Mouse (Mus musculus): ENCODE data around the gene Gal3st2.
"Not testable (repeated sequence)": the region's sequence is repeated elsewhere in the genome, so short reads cannot be mapped to it uniquely, and the experiment has no call there.

The Gal3st2 gene

DNA sequence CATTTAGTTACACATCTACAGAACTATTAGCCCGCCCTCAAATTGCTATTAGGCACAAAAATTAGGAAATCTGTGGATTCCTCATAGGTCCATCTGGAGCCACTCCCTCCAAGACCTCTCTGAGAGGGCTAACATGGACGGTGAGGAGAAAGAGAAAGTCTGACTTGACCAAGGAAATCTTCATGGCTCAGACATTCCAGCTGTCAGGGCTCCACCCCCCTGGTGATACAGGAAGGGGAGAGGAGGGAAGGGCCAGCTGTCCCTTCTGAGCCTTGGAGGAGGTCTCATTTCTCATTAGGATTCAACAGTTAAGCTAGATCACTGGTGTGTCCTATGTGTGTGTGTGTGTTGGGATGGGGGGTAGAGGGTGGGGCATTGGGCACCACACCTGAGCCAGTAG is at the start of gene Gal3st2:
Gene Gal3st2, plus strand, starts transcription at position 259 of the 400 bp plus-strand sequence.
- not testable (repeated sequence) for DNase-seq (ENCODE audit: low read depth)

DNA sequence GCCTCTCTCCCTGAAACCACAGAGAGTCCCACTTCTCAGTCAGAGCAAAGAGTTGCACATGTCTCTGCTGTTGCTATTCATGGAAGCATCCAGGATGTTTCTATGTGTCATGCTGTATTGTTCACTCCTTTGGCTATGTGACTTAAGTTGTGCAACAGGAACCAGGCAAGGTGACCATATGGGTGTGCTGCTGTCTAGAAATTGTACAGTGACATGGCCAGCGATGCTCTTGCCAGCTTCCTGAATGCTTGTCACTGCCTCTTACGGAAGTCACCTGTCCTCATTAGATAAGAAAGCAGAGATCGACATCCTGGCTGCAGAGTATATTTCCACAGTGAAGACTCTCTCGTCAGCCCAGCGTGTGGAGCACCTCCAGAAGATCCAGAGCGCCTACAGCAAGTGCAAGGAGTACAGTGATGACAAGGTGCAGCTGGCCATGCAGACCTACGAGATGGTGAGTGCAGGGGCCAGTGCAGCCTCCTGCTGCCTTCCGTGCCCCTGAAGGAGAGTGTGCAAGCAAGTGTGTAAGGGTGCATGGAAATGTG is 49.5 kb upstream of the Gal3st2 start:
- no peak for DNase-seq (ENCODE audit: low read depth)

DNA sequence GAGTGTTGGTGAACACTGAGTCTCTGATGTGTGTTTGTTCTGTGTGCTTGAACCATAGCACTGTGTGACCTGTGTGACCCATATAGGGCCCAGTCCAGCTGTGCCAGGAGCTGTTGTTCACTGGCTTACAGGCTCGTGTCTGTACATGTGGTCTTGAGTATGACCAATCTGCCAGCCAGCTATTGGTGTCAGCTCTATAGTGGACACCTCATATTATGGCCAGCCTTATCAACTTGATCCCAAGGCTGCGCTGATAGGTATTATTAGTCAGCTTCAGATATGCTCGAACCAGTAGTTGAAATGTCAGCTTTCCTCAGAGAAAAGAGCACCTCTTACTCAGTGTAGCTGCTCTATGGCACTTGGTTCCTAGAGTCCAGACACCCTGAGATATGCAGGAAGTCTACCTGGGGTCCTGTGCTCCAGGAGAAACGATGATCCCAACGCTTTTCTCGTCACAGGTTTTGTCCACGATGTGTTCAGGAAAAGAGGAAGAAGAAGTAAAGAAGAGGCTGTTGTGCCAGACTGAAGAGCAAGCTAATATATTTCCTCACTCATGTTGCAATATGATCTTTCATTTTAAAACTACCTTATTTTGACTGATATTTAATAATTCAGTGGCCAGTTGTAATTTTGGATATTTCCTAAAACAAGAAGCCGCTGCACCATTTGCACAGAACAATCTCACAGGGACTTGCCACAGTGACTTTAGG is 43.1 kb upstream of the Gal3st2 start:
- DNase-seq (ENCODE audit: low read depth): no peak

DNA sequence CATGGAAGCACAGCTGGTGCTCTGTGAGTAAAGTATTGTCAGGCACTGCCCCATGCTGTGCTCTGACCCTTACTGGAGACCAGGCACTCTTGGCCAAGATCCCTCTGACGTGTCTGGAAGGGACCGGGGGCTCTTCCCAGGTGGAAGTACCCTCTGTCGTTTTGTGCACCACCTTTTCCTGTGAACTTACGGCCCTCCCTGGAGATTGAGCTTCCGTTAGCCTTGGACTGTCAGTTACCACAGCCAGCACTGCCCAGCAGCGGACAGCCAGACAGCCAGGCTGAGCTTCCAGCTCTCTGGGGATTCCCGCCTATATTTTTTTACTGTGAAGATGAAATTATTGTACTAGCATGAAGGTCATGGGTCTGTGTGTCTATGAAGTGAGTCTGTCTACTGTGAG is 42.4 kb upstream of the Gal3st2 start:
- no peak for DNase-seq (ENCODE audit: low read depth)

DNA sequence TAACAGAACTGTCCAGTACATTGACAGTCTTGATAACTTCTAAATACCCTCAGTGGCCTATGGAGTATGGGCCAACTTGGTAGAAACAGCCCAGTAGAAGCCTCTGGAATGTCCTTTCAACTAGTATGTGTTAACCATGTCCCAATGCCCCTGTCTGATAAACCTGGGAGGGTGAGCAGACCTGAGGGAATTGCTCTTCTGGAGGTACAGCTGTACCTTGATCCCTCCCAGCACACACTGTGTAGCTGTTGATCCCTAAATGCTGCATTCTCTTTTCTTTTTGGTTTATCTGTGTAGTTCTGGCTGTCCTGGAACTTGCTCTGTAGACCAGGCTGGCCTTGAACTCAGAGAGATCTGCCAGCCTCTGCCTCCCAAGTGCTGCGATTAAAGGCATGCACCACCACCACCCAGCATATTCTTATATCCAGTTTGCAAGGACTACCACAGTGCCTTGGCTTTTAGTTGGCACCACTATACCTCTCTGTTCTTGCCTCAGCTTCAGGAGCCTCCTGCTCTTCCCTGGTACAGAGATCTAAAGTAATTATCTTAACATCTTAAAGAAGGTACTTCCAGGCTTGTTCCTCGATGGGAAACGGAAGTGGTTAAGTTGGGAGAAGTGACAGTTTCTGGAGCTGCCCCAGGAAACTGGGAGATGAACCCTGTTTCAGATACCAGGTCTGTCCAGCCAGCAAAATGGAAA is 37.2 kb upstream of the Gal3st2 start:
- DNase-seq (ENCODE audit: low read depth): no peak

DNA sequence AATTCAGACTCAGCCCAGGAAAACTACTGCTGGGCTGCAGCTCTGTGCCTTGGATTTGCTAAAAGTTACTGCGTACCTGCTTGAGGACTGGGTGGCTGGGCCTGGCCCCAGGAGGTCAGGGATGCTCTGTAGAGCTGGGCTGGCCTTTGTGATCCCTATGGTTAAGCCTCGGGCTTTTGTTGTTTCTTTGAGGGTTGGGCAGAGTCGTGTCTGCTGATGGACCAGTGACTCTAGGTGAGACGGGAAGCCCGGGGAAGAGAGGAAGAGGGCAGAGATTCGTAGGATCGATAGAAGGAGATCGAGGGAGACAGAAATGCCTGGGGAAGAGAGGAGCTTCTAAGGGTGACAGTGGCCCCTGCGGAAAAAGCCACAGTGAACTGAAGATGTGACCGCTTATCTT is 36.5 kb upstream of the Gal3st2 start, which contains the start of gene D2hgdh:
Gene D2hgdh, plus strand, starts transcription at position 301 of the 400 bp plus-strand sequence.
- DNase-seq (ENCODE audit: low read depth): no peak

DNA sequence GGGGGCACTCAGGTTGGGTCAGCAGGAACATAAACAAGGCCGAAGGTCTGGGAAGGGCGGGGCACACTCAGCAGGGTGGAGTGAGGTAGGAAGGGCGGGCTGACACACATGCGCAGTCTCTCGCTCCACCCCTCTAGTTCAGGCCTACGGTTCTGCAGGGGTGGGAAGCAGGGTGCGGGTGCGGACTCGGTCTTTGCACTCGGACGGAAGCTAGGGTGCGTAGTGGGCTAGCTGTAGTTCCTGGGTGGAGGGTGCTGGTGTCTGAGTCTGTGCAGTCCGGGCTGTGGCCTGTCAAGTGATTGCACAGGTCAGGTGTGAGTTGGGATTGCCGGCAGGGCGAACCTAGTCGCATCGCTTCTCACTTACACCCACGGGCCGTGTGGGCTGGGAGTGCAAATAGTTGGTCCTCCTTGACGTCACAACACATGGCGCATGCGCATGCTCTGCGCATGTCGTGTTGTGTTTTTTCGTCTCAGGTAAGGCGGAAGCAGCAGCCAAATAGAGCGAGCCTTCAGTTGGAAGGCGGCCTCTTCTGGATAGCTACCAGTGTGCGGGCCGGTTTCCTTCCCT is 35.9 kb upstream of the Gal3st2 start:
- DNase-seq (ENCODE audit: low read depth): peak; percentile 94

DNA sequence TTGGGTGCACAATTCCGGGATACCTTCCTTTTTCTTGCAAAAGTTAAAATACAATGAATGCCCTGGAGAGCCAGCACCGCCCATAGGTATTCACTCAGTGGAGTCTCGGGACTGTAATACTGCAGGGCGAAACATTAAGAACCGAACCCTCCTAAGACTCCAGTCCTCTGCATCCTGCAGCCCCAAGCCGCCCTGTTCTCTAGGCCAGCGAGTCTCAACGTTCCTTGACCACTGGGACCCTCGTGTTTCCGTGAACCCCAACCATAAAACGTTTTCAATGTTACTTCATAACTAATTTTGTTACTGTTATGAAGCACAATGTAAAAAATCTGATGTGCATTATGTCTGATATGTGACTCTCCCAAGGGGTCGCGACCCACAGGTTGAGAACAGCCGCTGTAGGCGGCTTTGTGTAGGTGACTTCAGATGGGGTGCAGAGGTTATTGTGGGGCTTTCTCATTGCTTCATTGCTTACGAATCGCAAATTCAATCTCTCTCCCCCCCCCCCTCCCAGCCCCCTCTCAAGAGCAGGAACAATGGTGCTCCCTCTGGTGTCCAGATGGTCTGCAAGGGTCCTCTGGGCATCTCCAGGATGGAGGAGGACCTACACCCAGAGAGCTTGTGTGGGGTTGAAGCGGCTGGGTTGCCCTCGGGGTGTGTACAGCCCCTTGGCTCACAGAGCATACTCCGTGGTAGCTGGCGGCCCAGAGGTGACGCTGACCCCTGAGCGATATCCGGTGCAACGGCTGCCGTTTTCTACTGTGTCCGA is 35.2 kb upstream of the Gal3st2 start:
- DNase-seq (ENCODE audit: low read depth): no peak

DNA sequence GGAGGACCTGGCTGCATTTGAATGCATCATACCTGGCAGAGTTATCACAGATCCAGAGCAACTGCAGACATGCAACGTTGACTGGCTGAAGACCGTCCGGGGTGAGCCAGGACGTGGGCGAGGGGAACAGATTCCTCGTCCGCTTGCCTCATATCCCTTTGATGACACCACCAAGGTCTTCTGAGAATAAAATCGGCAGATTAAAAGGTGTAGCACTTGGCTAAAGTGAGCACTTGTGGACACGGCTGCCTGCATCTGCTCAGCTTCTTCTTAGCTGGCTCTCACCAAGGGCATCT is 34.6 kb upstream of the Gal3st2 start:
- no peak for DNase-seq (ENCODE audit: low read depth)

DNA sequence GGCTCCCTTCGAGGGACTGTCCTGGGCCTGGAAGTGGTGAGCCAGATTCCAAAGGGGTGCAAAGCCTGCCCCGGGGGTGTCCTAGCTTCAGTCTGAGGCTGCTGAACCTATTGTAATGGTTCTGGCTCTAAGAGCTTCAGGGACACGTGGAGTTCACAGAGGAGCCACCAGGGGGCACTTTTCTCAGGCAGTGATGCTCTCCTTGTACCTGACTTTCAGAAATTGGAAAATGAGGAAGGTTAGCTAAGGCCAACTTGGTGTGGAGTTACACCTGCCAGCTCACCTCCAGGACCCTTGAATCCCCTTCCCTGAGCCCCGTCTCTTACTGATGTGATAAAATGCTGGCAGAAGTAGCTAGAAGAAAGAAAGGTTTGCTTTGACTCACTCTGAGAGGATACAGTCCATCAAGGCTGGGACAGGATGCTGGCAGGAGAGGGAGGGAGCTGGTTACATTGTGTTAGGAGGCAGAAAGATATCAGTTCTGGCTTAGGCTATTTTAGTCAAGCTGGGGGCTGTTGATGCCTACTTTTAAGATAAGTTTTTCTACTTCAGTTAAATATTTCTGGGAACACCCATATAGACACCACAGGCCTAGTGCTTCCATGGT is 28.2 kb upstream of the Gal3st2 start:
- DNase-seq (ENCODE audit: low read depth): not testable (repeated sequence)

DNA sequence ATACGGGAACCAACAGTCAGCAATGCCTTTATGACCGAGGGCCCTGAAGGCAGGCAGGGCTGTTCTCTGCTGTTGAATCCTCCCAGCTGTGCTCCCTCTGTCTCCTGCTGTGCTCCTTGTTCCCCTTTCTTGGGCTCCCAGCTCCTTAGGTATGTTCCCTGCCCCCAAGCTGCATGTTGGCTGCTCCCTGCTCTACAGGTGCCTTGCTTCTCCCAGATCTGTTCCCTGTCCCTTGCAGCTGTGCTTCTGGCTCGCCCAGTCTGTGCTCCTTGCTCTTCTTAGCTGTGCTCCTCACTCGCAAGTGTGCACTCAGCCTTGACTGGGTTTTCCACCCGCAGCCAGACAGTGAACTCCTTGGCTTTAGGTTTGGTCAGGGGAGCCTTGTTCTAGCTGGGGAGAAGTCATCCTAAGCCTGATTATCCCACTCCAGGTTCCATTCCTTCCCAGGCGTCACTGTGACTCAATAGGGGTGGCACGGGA is 26.4 kb upstream of the Gal3st2 start:
- no peak for DNase-seq (ENCODE audit: low read depth)

DNA sequence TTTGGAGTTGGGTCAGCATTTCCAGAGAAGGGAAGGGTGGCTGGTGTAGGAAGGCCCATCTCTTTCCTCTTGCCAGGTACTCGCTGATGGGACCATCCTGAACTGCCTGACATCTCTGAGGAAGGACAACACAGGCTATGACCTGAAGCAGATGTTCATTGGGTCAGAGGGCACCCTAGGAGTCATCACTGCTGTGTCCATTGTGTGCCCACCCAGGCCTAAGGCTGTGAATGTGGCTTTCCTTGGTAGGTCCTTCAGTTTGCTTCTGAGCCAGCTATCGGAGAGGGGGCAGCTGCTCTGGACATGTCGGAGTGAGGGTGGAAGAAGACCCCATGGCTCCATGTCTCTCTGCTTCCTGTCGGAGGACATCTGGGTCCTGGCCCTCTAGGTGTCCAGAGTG is 25.9 kb upstream of the Gal3st2 start:
- DNase-seq (ENCODE audit: low read depth): no peak

DNA sequence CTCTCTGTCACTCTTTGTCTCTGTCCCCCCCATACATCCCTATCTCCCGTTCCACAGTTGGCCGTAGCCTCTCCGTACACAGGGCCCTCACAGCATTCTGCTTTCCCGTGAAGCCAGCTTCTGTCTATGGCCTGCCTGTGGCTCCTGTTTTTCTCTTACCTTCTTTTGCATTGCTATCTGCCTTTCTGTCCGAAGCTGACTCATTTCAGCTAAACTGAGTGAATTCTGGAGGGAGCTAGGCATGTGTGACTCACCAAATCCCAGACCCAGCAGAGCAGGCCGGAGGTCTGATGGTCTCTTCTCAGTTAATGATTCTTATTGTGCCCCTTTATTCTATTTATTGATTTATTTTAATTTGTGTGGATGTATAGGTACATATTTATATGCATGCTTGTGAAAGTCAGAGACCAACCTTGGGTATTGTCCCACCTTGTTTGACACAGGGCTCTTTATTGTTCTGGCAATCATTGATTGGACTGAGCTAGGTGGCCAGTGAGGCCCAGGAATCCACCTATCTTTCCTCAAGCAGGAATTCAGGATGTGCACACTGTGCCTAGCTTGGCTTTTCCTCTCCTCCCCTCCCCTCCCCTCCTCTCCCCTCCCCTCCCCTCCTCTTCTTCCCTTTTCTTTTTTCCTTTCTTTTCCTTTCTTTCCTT is 25.1 kb upstream of the Gal3st2 start:
- DNase-seq (ENCODE audit: low read depth): peak; percentile 12

DNA sequence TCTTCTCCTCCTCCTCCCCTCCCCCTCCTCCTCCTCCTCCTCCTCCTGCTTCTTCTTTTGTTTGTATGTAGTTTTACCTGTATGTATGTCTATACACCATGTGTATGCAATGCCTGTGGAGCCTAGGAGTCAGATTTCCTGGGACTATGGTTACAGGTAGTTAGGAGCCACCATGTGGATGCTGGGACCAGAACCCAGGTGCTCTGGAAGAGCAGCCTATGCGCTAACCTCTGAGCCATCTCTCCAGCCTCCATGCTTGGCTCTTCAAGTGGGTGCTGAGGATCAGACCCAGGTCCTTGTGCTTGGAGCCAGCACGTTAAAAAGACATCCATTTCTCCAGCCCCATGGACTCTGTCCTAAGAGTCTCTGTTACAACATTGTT is 24.6 kb upstream of the Gal3st2 start:
- no peak for DNase-seq (ENCODE audit: low read depth)

DNA sequence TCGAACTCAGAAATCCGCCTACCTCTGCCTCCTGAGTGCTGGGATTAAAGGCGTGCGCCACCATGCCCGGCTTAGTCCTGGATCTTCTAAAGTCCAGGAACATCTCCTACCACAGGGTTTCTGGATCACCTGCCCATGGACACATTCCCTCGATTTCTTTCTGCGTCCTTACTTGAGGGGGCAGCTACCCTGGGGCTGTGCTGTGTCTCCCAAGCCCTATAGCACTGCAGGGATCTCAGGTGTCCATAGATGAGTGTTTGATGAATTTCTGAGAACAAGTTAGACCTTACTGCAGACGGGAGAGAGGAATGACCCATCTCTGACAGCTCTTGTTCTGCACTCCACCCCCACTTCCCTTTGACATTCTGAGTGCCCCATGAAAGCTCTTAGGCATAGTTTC is 23.8 kb upstream of the Gal3st2 start:
- no peak for DNase-seq (ENCODE audit: low read depth)

DNA sequence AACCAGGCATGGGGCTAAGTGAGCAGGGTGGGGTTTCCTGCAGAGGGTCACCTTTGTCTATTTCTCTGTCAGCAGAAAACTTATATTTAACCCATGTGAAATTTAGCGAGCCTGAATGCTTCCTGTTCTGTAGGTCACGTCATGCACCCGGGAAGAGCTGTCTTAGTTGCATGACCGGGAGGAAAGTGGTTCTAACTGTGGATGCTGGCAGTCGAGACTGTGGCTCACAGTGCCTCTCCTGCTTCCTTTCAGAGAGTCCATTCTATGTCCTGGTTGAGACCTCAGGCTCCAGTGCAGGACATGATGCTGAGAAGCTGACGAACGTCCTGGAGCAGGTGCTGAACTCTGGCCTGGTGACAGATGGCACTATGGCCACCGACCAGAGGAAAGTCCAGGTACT is 22.5 kb upstream of the Gal3st2 start:
- not testable (repeated sequence) for DNase-seq (ENCODE audit: low read depth)

DNA sequence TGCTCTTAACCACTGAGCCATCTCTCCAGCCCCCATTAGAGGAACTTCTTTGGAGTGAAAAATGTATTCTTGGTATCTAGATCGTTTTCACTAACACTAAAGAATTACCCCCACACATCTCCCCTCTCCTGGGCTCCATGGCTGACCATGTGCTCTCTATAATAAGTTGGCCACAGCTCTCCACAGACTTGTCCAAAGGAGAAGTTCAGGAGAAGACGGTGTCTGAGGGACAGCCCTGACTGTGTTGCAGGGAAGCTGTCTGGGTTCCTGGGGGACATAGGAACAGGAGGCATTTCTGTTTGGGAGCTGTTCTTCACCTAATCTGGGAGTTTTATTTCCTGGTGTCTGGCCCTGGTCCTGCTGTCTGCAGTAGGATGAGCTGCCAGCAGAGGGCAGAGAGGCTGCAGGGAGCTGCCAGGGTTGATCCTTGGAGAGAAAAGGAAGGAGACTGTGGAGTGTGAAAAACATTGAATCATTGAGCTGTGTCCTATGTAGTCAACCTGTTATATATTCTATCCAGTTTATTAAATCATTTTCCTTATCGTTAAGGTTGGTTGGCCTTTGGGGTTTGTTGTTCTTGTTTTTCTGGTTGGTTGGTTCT is 15.2 kb upstream of the Gal3st2 start:
- not testable (repeated sequence) for DNase-seq (ENCODE audit: low read depth)

DNA sequence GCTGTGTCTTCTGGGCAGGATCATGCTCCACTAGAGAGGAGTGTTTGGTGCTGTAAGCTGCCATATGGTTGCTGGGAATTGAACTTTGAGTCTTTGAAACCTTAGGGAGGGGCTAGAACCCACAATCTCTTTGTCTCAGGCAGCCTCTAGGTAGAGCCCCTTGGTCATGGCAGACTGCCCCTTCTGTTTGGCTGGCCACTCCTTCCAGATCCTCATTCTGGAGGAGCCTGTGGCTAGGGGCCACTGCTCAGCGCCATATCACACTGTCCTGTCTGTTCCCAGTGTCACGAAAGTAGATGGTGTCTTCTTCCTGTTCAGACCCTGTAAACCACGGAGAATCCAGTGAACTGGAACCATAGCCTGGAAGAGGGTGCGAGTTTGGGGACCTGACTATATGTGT is 5.3 kb upstream of the Gal3st2 start:
- DNase-seq (ENCODE audit: low read depth): not testable (repeated sequence)

DNA sequence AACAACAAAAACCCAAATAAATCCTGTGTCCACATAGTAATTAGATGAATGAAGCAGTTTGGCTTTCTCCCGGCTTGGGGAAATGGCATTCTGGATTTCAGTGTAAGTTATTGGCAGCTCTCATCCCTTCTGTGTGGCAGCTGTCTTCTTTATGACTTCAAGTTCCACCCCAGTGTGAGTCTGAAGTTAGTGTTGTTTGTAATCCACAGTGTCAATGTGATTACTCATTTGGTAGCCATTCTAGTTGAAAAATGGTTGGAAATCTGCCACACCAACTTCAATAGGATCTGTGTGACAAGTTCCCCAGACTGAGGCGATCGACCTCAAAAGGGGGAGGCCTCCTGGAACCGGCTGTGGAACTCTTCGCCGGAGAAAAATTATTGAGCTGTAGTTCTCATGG is 3.7 kb upstream of the Gal3st2 start:
- DNase-seq (ENCODE audit: low read depth): peak; percentile 19

DNA sequence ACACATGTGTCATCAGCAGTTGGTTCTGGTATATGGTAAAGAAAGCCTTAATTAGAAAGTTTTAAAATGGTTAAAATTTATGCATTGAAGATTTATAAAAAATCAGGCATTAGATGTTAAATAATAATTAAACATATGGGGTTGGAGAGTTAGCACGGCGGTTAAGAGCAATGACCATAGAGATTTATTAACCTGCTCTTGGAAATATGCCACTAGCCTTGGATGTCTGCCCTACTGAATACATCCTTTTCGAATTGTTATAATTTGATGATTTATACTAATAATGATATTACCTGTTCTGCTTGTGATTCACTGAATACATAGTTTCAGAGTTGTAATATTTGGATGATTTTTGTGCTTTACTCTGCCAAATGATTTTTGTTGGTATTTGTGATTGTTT is 3.1 kb upstream of the Gal3st2 start:
- DNase-seq (ENCODE audit: low read depth): no peak

DNA sequence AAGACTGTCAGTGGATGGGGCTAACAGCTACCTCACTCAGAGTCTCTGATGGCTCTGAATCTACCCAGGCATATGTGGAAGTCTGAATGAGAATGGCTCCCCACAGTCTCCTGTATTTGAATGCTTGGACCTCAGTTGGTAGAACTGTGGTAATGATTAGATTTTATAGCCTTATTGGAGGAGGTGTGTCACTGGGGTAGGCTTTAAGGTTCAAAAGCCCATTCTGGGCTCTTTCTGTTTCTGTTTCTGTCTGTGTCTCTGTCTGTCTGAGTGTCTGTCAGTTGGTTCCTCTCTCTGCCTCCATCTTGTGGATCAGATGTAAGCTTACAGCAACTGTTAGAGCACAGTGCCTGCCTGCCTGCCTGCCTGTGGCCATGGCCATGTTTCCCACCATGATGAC is 1.5 kb upstream of the Gal3st2 start:
- no peak for DNase-seq (ENCODE audit: low read depth)
